Mouse (Mus musculus): ENCODE measurements around the gene Cdk15.

DNA sequence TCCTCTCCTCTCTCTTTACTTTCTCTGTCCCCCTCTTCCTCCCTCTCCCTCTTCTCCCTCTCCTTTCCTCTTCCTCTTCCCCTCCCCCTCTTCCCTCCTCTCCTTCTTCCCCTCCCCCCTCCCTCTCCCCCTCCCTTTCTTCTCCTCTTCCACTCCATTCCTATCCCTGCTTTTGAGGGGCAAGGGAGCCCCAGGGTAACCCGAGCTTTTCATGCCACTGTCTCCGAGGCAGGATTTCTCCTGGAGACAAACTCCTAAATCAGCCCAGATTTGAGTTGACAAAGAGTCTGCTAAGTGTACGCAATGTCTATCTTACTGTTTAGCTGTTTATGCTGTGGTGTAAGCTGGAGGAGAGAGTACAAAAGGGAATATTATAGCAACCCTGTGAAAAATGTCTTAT lies 85.0 kb downstream of the Cdk15 start:
- no peak for TF ChIP-seq CTCF (IDR thresholded peaks at IDR 0.05; ENCODE audit: borderline replicate concordance, extremely low read depth, insufficient read depth, insufficient read length)
- TF ChIP-seq POLR2A (IDR thresholded peaks at IDR 0.05; ENCODE audit: borderline replicate concordance, extremely low read depth, insufficient read depth, insufficient read length, poor library complexity, severe bottlenecking): no peak
